Mouse (Mus musculus) erythroblast, embryonic 14.5 days (primary cell): ENCODE data around the gene Wrnip1.

Source experiments
- GATA1 ChIP-seq: IDR thresholded peaks from 2 replicates; pipeline ENCODE4 v1.6.1; 2012; ENCODE audit warnings: low read length, inconsistent platforms, mixed read lengths
- TAL1 ChIP-seq: IDR thresholded peaks from 3 replicates; pipeline ENCODE4 v1.6.1; 2012; ENCODE audit warnings: low read length, inconsistent platforms, mixed read lengths

DNA sequence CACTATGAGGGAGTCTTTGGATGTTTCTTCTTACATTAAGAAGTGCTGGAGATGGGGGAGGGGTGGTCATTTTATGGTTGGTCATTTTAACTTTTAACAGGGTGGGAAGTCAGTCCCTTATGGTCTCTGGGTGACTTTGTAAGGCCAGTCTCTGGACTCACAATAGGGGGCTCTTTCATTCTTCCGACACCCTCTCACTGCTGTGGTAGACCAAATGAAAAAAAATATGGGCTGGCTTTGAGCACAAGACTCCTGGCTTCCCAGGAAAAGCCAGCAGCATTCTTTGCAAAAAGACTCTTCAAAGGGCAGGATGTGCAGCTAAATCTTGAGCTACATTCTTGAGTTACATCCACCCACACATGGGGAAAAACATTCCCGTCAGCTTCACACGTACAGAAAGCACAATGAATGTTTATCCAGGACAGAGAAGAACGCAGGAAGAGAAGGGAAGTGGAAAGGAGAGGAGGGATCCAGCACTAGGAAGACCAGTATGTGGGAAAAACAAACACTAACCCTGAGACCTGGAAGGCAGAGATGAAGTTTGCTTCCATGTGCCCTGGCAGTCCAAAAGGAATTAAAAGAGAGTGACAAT lies 49.7 kb upstream of the Wrnip1 start:
- TF ChIP-seq TAL1, result no peak
- no peak for TF ChIP-seq GATA1
